In genomic region chr16:69951581-69951980, GRCm38 (mm10) we compare ENCODE assay signal across 16 mouse cellular contexts.
"Had no signal": no experiment of that assay in that cellular context is flagged by ENCODE, and none has a peak within 500 bp of the region (broad histone marks: within the 10 kb centered on the region; RNA-seq: fewer than 3 reads in every experiment).

No protein-coding gene starts in this region.

- H3K27ac ChIP-seq: lung, embryonic 15.5 days; macrophage; midbrain, embryonic 13.5 days; midbrain, embryonic 15.5 days; neural tube, embryonic 12.5 days; stomach, embryonic 15.5 days; stomach, postnatal 0 days had no signal

- H3K4me3 ChIP-seq: lung, embryonic 15.5 days; megakaryocyte, embryonic 14.5 days; midbrain, embryonic 13.5 days; midbrain, embryonic 15.5 days; neural tube, embryonic 12.5 days; stomach, embryonic 15.5 days had no signal

- H3K27me3 ChIP-seq: lung, embryonic 15.5 days; megakaryocyte, embryonic 14.5 days; midbrain, embryonic 13.5 days; midbrain, embryonic 15.5 days; neural tube, embryonic 12.5 days; stomach, embryonic 15.5 days had no signal

- H3K9me3 ChIP-seq: lung, embryonic 15.5 days; midbrain, embryonic 13.5 days; midbrain, embryonic 15.5 days; neural tube, embryonic 12.5 days; stomach, embryonic 15.5 days had no signal

- H3K36me3 ChIP-seq: lung, embryonic 15.5 days; midbrain, embryonic 13.5 days; midbrain, embryonic 15.5 days; neural tube, embryonic 12.5 days; stomach, embryonic 15.5 days had no signal

- H3K4me1 ChIP-seq: lung, embryonic 15.5 days; megakaryocyte, embryonic 14.5 days; midbrain, embryonic 13.5 days; midbrain, embryonic 15.5 days; neural tube, embryonic 12.5 days; stomach, embryonic 15.5 days had no signal

- DNase-seq: liver, postnatal 0 days; lung, adult 2 months; lung, postnatal 14 days; lung, postnatal 36 days; right cerebral cortex, postnatal 14 days; thymus, adult 2 months; thymus, postnatal 25 days; thymus, postnatal 4 days had no signal

- H3K9ac ChIP-seq: liver, postnatal 0 days; lung, embryonic 15.5 days; midbrain, embryonic 13.5 days; midbrain, embryonic 15.5 days; neural tube, embryonic 12.5 days; stomach, embryonic 15.5 days had no signal
